Mouse (Mus musculus): Measurements from ENCODE around the gene Tspan12. TPM values are rescaled to one million over a fixed set of nuclear protein-coding genes. Genes with fewer than 3 reads are reported as not detected.

Tspan12 gene
- total and polyA plus RNA-seq, 3 experiments: 0.10 to 1.9 TPM; not detected in 1

DNA sequence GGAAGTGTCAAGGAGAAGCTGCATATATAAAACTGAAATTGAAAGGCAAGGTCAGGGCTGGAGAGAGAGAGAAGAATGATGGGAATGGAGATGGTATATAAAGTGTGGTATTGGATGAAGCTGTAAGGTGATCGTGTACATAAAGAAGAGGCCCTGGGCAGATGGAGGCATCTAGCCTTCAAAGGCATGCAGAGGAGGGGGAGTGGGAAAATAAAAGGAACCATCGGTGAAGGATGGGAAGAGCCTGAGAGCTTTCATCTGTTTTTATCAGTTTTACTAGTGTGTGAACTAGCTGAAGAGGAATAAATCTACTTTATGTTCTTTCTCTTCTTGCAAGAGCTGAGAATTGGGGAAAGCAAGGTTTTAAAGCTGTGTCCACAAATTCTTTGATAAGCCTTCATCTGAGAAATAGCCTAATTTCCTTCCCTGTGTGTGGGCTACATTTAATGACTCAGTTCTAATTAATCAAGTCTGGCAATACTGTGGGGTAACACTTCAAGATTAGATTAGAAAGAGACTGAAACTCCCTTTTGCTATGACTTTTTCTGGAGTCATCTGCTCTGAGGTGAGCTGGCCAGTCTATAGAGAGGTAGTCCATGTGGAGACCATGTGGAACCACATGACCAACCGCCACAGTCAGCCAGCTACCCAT lies 107.6 kb downstream of the Tspan12 start:
- Histone ChIP-seq H3K9me3 (replicated peaks) (no peaks in the 10 kb centered on the region), H3K27me3 (ENCODE audit: insufficient read depth, low read length) (peaks cover 15% of the 10 kb centered on the region; the same call in 1 of the 2 replicates), H3K4me3 (ENCODE audit: low read depth, low read length) (no peak overlapping the region), H3K36me3 (replicated peaks) (no peaks in the 10 kb centered on the region), H3K4me1 (ENCODE audit: insufficient read depth, low read depth, low read length) (no peaks in the 10 kb centered on the region)
- no peak for TF ChIP-seq TAL1 (conservative IDR thresholded peaks at IDR 0.05; ENCODE audit: low read depth, low read length)
- no peak for TF ChIP-seq GATA2 (IDR thresholded peaks at IDR 0.05; ENCODE audit: borderline replicate concordance, low read depth, low read length)
- no peak for TF ChIP-seq GATA1 (IDR thresholded peaks at IDR 0.05; ENCODE audit: borderline replicate concordance, low read length)
- no peak for TF ChIP-seq POLR2AphosphoS5 (IDR thresholded peaks at IDR 0.05; ENCODE audit: insufficient replicate concordance, low read depth, low read length)
- TF ChIP-seq CTCF (IDR thresholded peaks at IDR 0.05; ENCODE audit: low read depth, low read length): no peak
- DNase-seq (ENCODE audit: low spot score) (no peak), ATAC-seq (ENCODE audit: extremely low read depth, insufficient number of reproducible peaks, low FRiP score, poor library complexity, severe bottlenecking) (no peak)

DNA sequence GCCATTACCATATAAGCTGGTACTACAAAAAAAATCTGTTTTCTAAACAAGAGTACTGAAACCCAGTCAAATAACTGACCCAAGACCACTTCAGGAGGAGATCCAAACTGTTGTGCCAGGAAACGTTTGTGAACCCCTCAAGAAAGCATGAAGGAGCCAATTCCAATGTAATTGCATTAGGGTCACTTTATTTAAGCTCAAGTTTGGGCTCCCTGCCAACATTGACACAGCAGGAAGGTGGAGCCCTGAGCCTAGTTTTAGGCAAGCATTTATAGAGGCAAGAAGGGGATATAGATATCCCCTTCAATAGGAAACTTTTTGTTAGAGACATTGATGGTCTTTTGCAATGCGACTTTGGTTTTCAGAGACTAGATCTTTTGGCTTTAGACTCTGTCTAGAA lies 111.7 kb downstream of the Tspan12 start:
- no peaks in the 10 kb centered on the region for H3K9me3 ChIP-seq (replicated peaks)
- DNase-seq (ENCODE audit: low spot score) (no peak), ATAC-seq (ENCODE audit: extremely low read depth, insufficient number of reproducible peaks, low FRiP score, poor library complexity, severe bottlenecking) (no peak)
- H3K4me1 ChIP-seq (ENCODE audit: insufficient read depth, low read depth, low read length): no peaks in the 10 kb centered on the region
- no peak for TF ChIP-seq GATA2 (IDR thresholded peaks at IDR 0.05; ENCODE audit: borderline replicate concordance, low read depth, low read length)
- no peak for TF ChIP-seq POLR2AphosphoS5 (IDR thresholded peaks at IDR 0.05; ENCODE audit: insufficient replicate concordance, low read depth, low read length)
- TF ChIP-seq CTCF (IDR thresholded peaks at IDR 0.05; ENCODE audit: low read depth, low read length): no peak
- TF ChIP-seq GATA1 (IDR thresholded peaks at IDR 0.05; ENCODE audit: borderline replicate concordance, low read length): no peak
- no peak for TF ChIP-seq TAL1 (conservative IDR thresholded peaks at IDR 0.05; ENCODE audit: low read depth, low read length)
- no peak overlapping the region for H3K4me3 ChIP-seq (ENCODE audit: low read depth, low read length)
- no peaks in the 10 kb centered on the region for H3K36me3 ChIP-seq (replicated peaks)
- peaks cover 9% of the 10 kb centered on the region; the same call in 1 of the 2 replicates for H3K27me3 ChIP-seq (ENCODE audit: insufficient read depth, low read length)

DNA sequence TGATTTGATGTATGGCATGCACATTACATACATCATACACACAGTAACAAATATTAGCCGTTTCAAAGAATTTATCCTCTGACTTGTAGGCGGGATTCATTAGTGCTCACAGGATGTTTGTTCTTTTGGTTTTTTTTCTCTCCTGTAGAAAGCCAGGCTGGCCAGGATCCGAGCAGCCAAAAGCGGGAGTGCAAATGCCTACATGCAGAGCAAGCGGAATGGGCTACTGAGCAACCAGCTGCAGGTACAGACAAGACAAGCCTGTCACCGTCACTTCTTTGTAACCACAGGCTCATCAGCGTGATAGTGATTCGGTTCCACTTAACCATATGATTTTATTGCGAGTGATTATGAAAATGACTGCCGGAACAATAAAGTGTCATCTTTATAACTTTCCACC lies 130.1 kb downstream of the Tspan12 start:
- Histone ChIP-seq H3K9me3 (replicated peaks) (no peaks in the 10 kb centered on the region), H3K27me3 (ENCODE audit: insufficient read depth, low read length) (peaks cover 18% of the 10 kb centered on the region), H3K36me3 (replicated peaks) (no peaks in the 10 kb centered on the region), H3K4me3 (ENCODE audit: low read depth, low read length) (no peak overlapping the region), H3K4me1 (ENCODE audit: insufficient read depth, low read depth, low read length) (no peaks in the 10 kb centered on the region)
- ATAC-seq (ENCODE audit: extremely low read depth, insufficient number of reproducible peaks, low FRiP score, poor library complexity, severe bottlenecking) (no peak), DNase-seq (ENCODE audit: low spot score) (no peak)
- no peak for TF ChIP-seq POLR2AphosphoS5 (IDR thresholded peaks at IDR 0.05; ENCODE audit: insufficient replicate concordance, low read depth, low read length)
- no peak for TF ChIP-seq GATA2 (IDR thresholded peaks at IDR 0.05; ENCODE audit: borderline replicate concordance, low read depth, low read length)
- no peak for TF ChIP-seq TAL1 (conservative IDR thresholded peaks at IDR 0.05; ENCODE audit: low read depth, low read length)

Other genes starting within 250 kb of the Tspan12 start
- 27.0 and 30.6 TPM in 2 replicates for gene Ing3, start 97.1 kb upstream of the Tspan12 start, total RNA-seq (2014; fragmentation: Nextera tagmentation)
- gene Ing3, start 97.1 kb upstream of the Tspan12 start, total RNA-seq (2017): 15.2 and 18.1 TPM in 2 replicates
- gene Ing3, start 97.1 kb upstream of the Tspan12 start, polyA plus RNA-seq (2012): 8.7 and 12.5 TPM in 2 replicates
- not detected in 2 replicates for gene Cped1, start 133.4 kb upstream of the Tspan12 start, total RNA-seq (2014; fragmentation: Nextera tagmentation)
- 0.17 and 0.22 TPM in 2 replicates for gene Cped1, start 133.4 kb upstream of the Tspan12 start, total RNA-seq (2017)
- not detected in 2 replicates for gene Cped1, start 133.4 kb upstream of the Tspan12 start, polyA plus RNA-seq (2012)

All from G1E (cell line).